Mouse (Mus musculus): ENCODE data around the gene Gtf2h4.

The Gtf2h4 gene

GRCm38 (mm10) chr17:35697429-35697758 is 23.9 kb upstream of the Gtf2h4 start:
- no peak for DNase-seq (ENCODE audit: low read depth, low spot score)

- no peak for DNase-seq (ENCODE audit: low read depth, low spot score)
Measured at GRCm38 (mm10) chr17:35696691-35697090, 23.2 kb upstream of the Gtf2h4 start.

GRCm38 (mm10) chr17:35695289-35695688 is 21.8 kb upstream of the Gtf2h4 start:
- no peak for DNase-seq (ENCODE audit: low read depth, low spot score)

- no peak for DNase-seq (ENCODE audit: low read depth, low spot score)
Measured at GRCm38 (mm10) chr17:35693906-35694305, 20.4 kb upstream of the Gtf2h4 start.

- no peak for DNase-seq (ENCODE audit: low read depth, low spot score)
Measured at GRCm38 (mm10) chr17:35692368-35692767, 18.8 kb upstream of the Gtf2h4 start.

- DNase-seq (ENCODE audit: low read depth, low spot score) = no peak
Measured at GRCm38 (mm10) chr17:35691811-35692210, 18.3 kb upstream of the Gtf2h4 start.

- DNase-seq (ENCODE audit: low read depth, low spot score) = no peak
Measured at GRCm38 (mm10) chr17:35689936-35690645, 16.6 kb upstream of the Gtf2h4 start.

GRCm38 (mm10) chr17:35688347-35689175 is 15.0 kb upstream of the Gtf2h4 start:
- DNase-seq (ENCODE audit: low read depth, low spot score) = no peak

GRCm38 (mm10) chr17:35685061-35685460 is 11.5 kb upstream of the Gtf2h4 start:
- DNase-seq (ENCODE audit: low read depth, low spot score) = no peak

GRCm38 (mm10) chr17:35681986-35682385 is 8.4 kb upstream of the Gtf2h4 start:
- no peak for DNase-seq (ENCODE audit: low read depth, low spot score)

GRCm38 (mm10) chr17:35680591-35680990 is 7.1 kb upstream of the Gtf2h4 start:
- no peak for DNase-seq (ENCODE audit: low read depth, low spot score)

- no peak for DNase-seq (ENCODE audit: low read depth, low spot score)
Measured at GRCm38 (mm10) chr17:35672527-35672926, 1.0 kb downstream of the Gtf2h4 start.

- DNase-seq (ENCODE audit: low read depth, low spot score) = no peak
Measured at GRCm38 (mm10) chr17:35671846-35672245, 1.7 kb downstream of the Gtf2h4 start.

- no peak for DNase-seq (ENCODE audit: low read depth, low spot score)
Measured at GRCm38 (mm10) chr17:35669731-35670130, 3.8 kb downstream of the Gtf2h4 start.

GRCm38 (mm10) chr17:35667334-35668065 is 6.0 kb downstream of the Gtf2h4 start, which contains the start of gene Vars2:
TSS of gene Vars2 (minus strand) at chr17:35667592.
- DNase-seq (ENCODE audit: low read depth, low spot score) = peak; percentile 86

- no peak for DNase-seq (ENCODE audit: low read depth, low spot score)
Measured at GRCm38 (mm10) chr17:35666851-35667256, 6.7 kb downstream of the Gtf2h4 start.

GRCm38 (mm10) chr17:35665957-35666515 is 7.5 kb downstream of the Gtf2h4 start:
- no peak for DNase-seq (ENCODE audit: low read depth, low spot score)

GRCm38 (mm10) chr17:35653086-35653485 is 20.5 kb downstream of the Gtf2h4 start:
- DNase-seq (ENCODE audit: low read depth, low spot score) = no peak

GRCm38 (mm10) chr17:35649429-35649828 is 24.1 kb downstream of the Gtf2h4 start:
- no peak for DNase-seq (ENCODE audit: low read depth, low spot score)

- no peak for DNase-seq (ENCODE audit: low read depth, low spot score)
Measured at GRCm38 (mm10) chr17:35643609-35644236, 29.8 kb downstream of the Gtf2h4 start, which contains the start of gene Mucl3. TSS of gene Mucl3 (minus strand) at chr17:35643695.

- DNase-seq (ENCODE audit: low read depth, low spot score) = no peak
Measured at GRCm38 (mm10) chr17:35639352-35639751, 34.2 kb downstream of the Gtf2h4 start.

Measured in retina, adult 2 months (tissue).